Mouse (Mus musculus) erythroblast, adult 5-6 weeks (primary cell): Measurements from ENCODE around the gene Gstm2. TPM values are rescaled to one million over a fixed set of nuclear protein-coding genes. Genes with fewer than 3 reads are reported as not detected.
"Not testable (repeated sequence)": the region's sequence is repeated elsewhere in the genome, so short reads cannot be mapped to it uniquely, and the experiment has no call there.

Experiments
- ATAC-seq: replicated peaks from 2 replicates; pipeline ENCODE4 v1.8.0; 2016; ENCODE audit warnings: moderate number of reproducible peaks, mild to moderate bottlenecking, moderate TSS enrichment, inconsistent platforms; ENCODE audit not compliant: poor library complexity, low FRiP score, severe bottlenecking
- total RNA-seq, 2 experiments: library from RNA; stranded (forward) in 1 of 2; stranded (reverse) in 1 of 2; fragments of 150-400 nt in 1 of 2; fragments of 200-764, 138-1000 nt in 1 of 2; gene quantifications; 2 replicates each; pipeline versions ENCODE4 v1.2.3 to v1.2.4; 2015 to 2017; ENCODE audit warnings: low replicate concordance in 2 of 2

Gstm2 gene
- total RNA-seq (2015; ENCODE audit: low replicate concordance): 1.3 TPM in 1 of 2 replicates, not detected in the other
- total RNA-seq (2017; ENCODE audit: low replicate concordance): 0.60 and 2.1 TPM in 2 replicates

GRCm38 (mm10) chr3:107986041-107986562, at the start of gene Gstm2:
Gene Gstm2, minus strand, starts transcription at chr3:107986453.
- no peak for ATAC-seq

- no peak for ATAC-seq
These were observed 46.9 kb upstream of the Gstm2 start for GRCm38 (mm10) chr3:108033156-108033555.

GRCm38 (mm10) chr3:108032113-108032512, 45.9 kb upstream of the Gstm2 start:
- ATAC-seq: no peak

GRCm38 (mm10) chr3:108028641-108029365, 42.5 kb upstream of the Gstm2 start:
- ATAC-seq: no peak

GRCm38 (mm10) chr3:108026597-108026996, 40.3 kb upstream of the Gstm2 start:
- ATAC-seq: no peak

- ATAC-seq: no peak
These were observed 39.8 kb upstream of the Gstm2 start for GRCm38 (mm10) chr3:108026049-108026448.

- no peak for ATAC-seq
These were observed 39.1 kb upstream of the Gstm2 start for GRCm38 (mm10) chr3:108025318-108025717.

- no peak for ATAC-seq
These were observed 36.4 kb upstream of the Gstm2 start for GRCm38 (mm10) chr3:108022650-108023049.

GRCm38 (mm10) chr3:108020351-108021022, 34.2 kb upstream of the Gstm2 start:
- ATAC-seq: not testable (repeated sequence)

- not testable (repeated sequence) for ATAC-seq
These were observed 33.0 kb upstream of the Gstm2 start for GRCm38 (mm10) chr3:108019226-108019625.

- ATAC-seq: no peak
These were observed 32.1 kb upstream of the Gstm2 start for GRCm38 (mm10) chr3:108018190-108018820.

- ATAC-seq: no peak
These were observed 31.4 kb upstream of the Gstm2 start, which contains the start of gene Gstm1 for GRCm38 (mm10) chr3:108017473-108018189. Gene Gstm1, minus strand, starts transcription at chr3:108017973.

GRCm38 (mm10) chr3:108016468-108016867, 30.2 kb upstream of the Gstm2 start:
- not testable (repeated sequence) for ATAC-seq

GRCm38 (mm10) chr3:108014974-108015346, 28.7 kb upstream of the Gstm2 start:
- ATAC-seq: no peak

GRCm38 (mm10) chr3:108014098-108014973, 28.1 kb upstream of the Gstm2 start:
- no peak for ATAC-seq

GRCm38 (mm10) chr3:108013331-108013871, 27.1 kb upstream of the Gstm2 start:
- ATAC-seq: no peak

- ATAC-seq: no peak
These were observed 25.3 kb upstream of the Gstm2 start for GRCm38 (mm10) chr3:108011558-108011957.

GRCm38 (mm10) chr3:108010286-108010685, 24.0 kb upstream of the Gstm2 start:
- no peak for ATAC-seq

- no peak for ATAC-seq
These were observed 15.8 kb upstream of the Gstm2 start for GRCm38 (mm10) chr3:108002021-108002420.
